Mouse (Mus musculus) hindbrain, postnatal 0 days (tissue): ENCODE data around the gene Capns1. TPM values are rescaled to one million over a fixed set of nuclear protein-coding genes. Genes with fewer than 3 reads are reported as not detected.
A peak's percentile ranks its signal among the peaks of the same experiment; 100 is the strongest.

ENCODE experiments used
- ATAC-seq: fragments of 200-750 bp; cut with Nextera tagmentation; 2 replicates; pipeline ENCODE4 v1.8.0; 2017; ENCODE audit warnings: mild to moderate bottlenecking, moderate TSS enrichment, moderate library complexity
- DNase-seq: peaks from one replicate; pipeline ENCODE4 v3.0.0-alpha.2; 2015; ENCODE audit warnings: low spot score
- H3K27ac ChIP-seq: fragments of 300-500 bp; sonication (generic); 2 replicates; pipeline ENCODE4 v1.5.1; 2014; ENCODE audit warnings: mild to moderate bottlenecking
- H3K27me3 ChIP-seq: fragments of 300-500 bp; sonication (generic); 2 replicates; pipeline ENCODE4 v1.6.1; 2014; ENCODE audit warnings: low read length, mixed read lengths; ENCODE audit not compliant: insufficient read depth
- H3K36me3 ChIP-seq: fragments of 300-500 bp; sonication (generic); 2 replicates; pipeline ENCODE4 v1.6.1; 2014; ENCODE audit warnings: low read length, mixed read lengths; ENCODE audit not compliant: insufficient read depth
- H3K4me1 ChIP-seq: fragments of 300-500 bp; sonication (generic); 2 replicates; pipeline ENCODE4 v1.6.1; 2014; ENCODE audit warnings: antibody characterized with exemption, low read length, mixed read lengths; ENCODE audit not compliant: insufficient read depth
- H3K4me2 ChIP-seq: fragments of 300-500 bp; sonication (generic); 2 replicates; pipeline ENCODE4 v1.6.1; 2014; ENCODE audit warnings: low read depth, mild to moderate bottlenecking, low read length, moderate library complexity, mixed read lengths
- H3K4me3 ChIP-seq: fragments of 300-500 bp; sonication (generic); 2 replicates; pipeline ENCODE4 v1.5.1; 2014; ENCODE audit warnings: low read length
- H3K9ac ChIP-seq: fragments of 300-500 bp; sonication (generic); replicated peaks from 2 replicates; pipeline ENCODE4 v1.6.1; 2014; ENCODE audit warnings: mild to moderate bottlenecking, low read length, moderate library complexity, mixed read lengths
- H3K9me3 ChIP-seq: fragments of 300-500 bp; sonication (generic); 2 replicates; pipeline ENCODE4 v1.6.1; 2016; ENCODE audit warnings: low read length, mixed read lengths
- CTCF ChIP-seq: IDR thresholded peaks from 2 replicates; pipeline ENCODE4 v1.5.1; 2016; ENCODE audit warnings: antibody characterized with exemption, control low read depth, low read depth
- WGBS: fragments of 180-500 bp; shearing (Covaris S2); extraction: QIAGEN DNeasy Blood & Tissue Kit; methylation state at CpG from one replicate; pipeline ENCODE4 v1.1.7; 2014; 5-methylcytosine and 5-hydroxymethylcytosine counted together
- polyA plus RNA-seq: library from polyadenylated mRNA; unstranded; fragments of >200 nt; fragmentation: Nextera tagmentation; extraction: Ambion mirVana; gene quantifications from 2 replicates; pipeline ENCODE4 v1.2.1, GENCODE M21; 2015
- total RNA-seq: library from RNA; depleted of rRNA; stranded (reverse); fragments of >200 nt; gene quantifications from 2 replicates; pipeline ENCODE4 v1.2.3, GENCODE M21; 2014; rRNA removed

The Capns1 gene
- total and polyA plus RNA-seq, 2 experiments from 2014 or later = 84.6 to 289 TPM

DNA sequence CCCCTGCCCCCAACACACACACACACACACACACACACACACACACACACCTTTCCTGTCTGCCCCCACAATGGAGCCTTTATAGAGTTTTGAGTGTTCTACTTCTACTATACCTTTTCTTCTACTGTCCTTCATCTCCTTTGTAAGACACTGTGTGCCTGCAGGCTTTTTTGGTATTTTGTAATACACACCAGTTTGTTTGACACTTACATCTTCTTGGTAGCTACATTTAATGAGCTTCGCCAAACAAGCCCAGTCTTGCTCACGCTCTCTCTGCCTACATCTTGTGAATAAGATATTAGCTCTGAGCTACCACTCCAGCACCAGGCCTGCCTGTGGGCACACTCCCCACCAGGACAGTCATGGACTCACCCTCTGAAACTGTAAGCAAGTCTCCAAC lies 33.9 kb downstream of the Capns1 start:
- peaks cover 7% of the 10 kb centered on the region; the same call in 1 of the 2 replicates for H3K4me1 ChIP-seq
- no peak overlapping the region for H3K9ac ChIP-seq
- WGBS = 97% methylated on average over 2 of the region's 2 CpGs
- H3K4me2 ChIP-seq = no peak overlapping the region
- peaks cover 14% of the 10 kb centered on the region for H3K9me3 ChIP-seq
- DNase-seq (no peak), ATAC-seq (no peak)
- no peaks in the 10 kb centered on the region for H3K27me3 ChIP-seq
- peaks cover 33% of the 10 kb centered on the region for H3K36me3 ChIP-seq
- TF ChIP-seq CTCF = no peak
- H3K4me3 ChIP-seq = no peak overlapping the region
- H3K27ac ChIP-seq = no peak overlapping the region

DNA sequence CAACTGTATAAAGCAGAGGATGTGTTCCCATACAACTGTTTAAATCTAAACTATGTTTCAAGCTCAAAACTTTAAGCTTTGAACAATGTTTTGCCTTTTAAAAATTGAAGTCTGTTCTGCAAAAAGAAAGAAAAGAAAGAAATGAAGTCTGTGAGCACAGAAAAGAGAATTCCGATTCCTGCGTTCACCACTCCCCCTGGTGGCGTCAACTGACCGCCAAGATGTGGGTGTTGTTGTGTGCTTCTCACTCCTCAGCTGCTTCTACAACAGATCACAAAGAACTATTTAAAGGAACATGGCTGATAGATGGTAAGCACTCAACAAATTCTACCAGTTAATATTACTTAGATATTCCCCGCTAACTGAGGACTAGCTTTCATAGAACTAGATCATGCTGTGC lies 35.5 kb downstream of the Capns1 start:
- Histone ChIP-seq H3K9ac (no peak overlapping the region), H3K36me3 (peaks cover 47% of the 10 kb centered on the region), H3K9me3 (peaks cover 14% of the 10 kb centered on the region), H3K27ac (no peak overlapping the region), H3K4me2 (no peak overlapping the region), H3K4me3 (no peak overlapping the region), H3K4me1 (peaks cover 6% of the 10 kb centered on the region; the same call in 1 of the 2 replicates), H3K27me3 (no peaks in the 10 kb centered on the region)
- ATAC-seq = no peak
- TF ChIP-seq CTCF = 0 out of 2 replicates have a peak, but pooled peaks have one; percentile 16
- no peak for DNase-seq
- 97% methylated on average over 5 of the region's 5 CpGs for WGBS

DNA sequence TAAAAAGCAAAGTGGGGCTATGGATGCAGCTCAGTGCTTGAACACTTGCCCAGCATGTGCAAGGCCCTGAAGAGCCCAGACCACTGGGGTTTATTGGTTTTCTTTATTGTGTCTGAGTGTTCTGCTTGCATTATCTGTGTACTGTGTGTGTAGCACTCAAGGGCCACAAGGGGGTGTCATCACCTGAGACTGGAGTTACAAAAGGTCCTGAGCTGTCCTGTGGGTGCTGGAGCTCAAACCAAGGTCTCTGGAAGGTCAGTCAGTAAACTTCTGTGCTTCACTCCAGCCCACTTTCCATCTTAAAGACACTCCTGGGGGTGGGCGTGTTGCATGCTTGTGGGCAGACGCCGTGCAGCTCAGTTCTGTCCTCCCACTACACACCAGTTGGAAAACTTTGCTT lies 43.1 kb downstream of the Capns1 start:
- peaks cover 41% of the 10 kb centered on the region for H3K9me3 ChIP-seq
- H3K4me3 ChIP-seq = no peak overlapping the region
- no peak for TF ChIP-seq CTCF
- DNase-seq (no peak), ATAC-seq (no peak)
- no peaks in the 10 kb centered on the region for H3K4me1 ChIP-seq
- 99% methylated on average over 3 of the region's 3 CpGs for WGBS
- no peak overlapping the region for H3K9ac ChIP-seq
- H3K27ac ChIP-seq = no peak overlapping the region
- H3K36me3 ChIP-seq = peaks cover 23% of the 10 kb centered on the region
- H3K4me2 ChIP-seq = no peak overlapping the region
- no peaks in the 10 kb centered on the region for H3K27me3 ChIP-seq

DNA sequence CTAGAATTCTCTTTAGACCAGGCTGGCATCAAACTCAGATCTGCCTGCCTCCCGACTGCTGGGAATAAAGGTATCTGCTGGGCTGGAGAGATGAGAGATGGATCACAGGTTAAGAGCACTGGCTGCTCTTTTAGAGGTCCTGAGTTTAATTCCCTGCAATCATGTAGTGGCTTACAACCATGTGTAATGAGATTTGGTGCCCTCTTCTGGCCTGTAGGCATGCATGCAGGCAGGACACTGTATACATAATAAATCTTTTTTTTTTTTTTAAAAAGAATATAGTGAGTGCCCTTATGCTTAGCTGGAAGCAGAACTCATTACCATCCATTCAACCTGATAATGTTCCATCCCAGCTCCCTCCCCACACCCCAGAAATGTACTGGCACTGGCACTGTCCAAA lies 44.6 kb downstream of the Capns1 start:
- Histone ChIP-seq H3K9ac (no peak overlapping the region), H3K27me3 (no peaks in the 10 kb centered on the region), H3K4me1 (no peaks in the 10 kb centered on the region), H3K36me3 (peaks cover 11% of the 10 kb centered on the region; the same call in 1 of the 2 replicates), H3K4me3 (no peak overlapping the region), H3K9me3 (peaks cover 42% of the 10 kb centered on the region), H3K4me2 (no peak overlapping the region), H3K27ac (no peak overlapping the region)
- DNase-seq (no peak), ATAC-seq (no peak)
- TF ChIP-seq CTCF = no peak
- WGBS = 90% methylated on average over 1 of the region's 1 CpGs

DNA sequence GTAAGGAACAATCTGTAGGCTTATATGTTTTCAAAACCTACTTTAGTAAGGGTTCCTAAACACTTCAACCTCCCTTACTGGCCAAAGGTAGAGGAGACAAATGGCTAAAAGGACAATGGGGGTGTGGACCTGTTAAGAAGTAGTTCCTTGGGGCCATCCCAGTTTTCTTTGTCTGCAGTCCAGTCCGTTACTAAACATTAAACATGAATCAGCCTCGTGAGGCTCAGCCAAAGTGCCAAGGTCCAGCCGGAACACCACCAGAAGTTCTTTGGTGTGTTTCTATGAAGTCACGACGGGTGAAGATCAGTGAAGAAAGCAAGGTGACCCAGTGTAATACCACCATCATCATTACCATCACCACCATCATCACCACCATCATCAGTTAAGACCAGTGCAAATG lies 51.6 kb downstream of the Capns1 start:
- H3K4me2 ChIP-seq = no peak overlapping the region
- H3K36me3 ChIP-seq = no peaks in the 10 kb centered on the region; the same call in 1 of the 2 replicates
- H3K27ac ChIP-seq = no peak overlapping the region
- DNase-seq = no peak
- no peaks in the 10 kb centered on the region for H3K27me3 ChIP-seq
- H3K9me3 ChIP-seq = peaks cover 13% of the 10 kb centered on the region
- H3K4me3 ChIP-seq = no peak overlapping the region
- ATAC-seq = no peak
- TF ChIP-seq CTCF = no peak
- no peak overlapping the region for H3K9ac ChIP-seq
- H3K4me1 ChIP-seq = no peaks in the 10 kb centered on the region
- 97% methylated on average over 5 of the region's 5 CpGs for WGBS

DNA sequence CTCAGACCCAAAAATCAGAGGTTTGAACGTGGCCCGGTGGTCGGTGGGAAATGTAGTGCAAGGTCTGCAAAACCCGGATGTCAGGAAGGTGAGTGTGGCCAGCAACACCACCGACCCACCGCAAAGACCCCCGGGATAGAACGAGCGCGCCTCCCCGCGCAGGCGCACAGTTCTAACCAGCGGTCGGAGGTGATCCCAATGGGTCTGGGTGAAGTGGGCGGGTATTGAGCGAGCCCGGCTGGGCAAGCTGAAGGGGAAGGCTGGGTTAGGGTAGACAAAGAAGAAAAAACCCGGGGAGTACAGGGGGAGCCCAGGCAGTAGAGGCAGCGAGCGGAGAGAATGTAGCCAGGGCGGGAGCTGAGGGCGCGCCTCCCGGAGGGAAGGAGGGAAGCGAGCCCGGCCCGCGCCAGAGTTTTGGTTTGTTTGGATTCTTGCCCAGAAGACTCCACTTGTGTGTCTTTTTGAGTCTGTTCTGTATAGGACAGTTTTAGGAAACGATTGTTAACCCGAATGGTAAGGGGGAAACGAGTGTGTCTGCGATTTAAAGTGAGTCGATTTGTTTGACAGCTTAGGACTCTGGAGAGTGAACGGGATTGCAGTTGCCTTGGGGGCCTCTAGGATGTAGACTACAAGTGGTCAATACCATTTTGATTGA lies 54.9 kb downstream of the Capns1 start:
- H3K4me1 ChIP-seq = no peaks in the 10 kb centered on the region
- peak; percentile 97 for ATAC-seq
- WGBS = 2% methylated on average over 35 of the region's 35 CpGs

DNA sequence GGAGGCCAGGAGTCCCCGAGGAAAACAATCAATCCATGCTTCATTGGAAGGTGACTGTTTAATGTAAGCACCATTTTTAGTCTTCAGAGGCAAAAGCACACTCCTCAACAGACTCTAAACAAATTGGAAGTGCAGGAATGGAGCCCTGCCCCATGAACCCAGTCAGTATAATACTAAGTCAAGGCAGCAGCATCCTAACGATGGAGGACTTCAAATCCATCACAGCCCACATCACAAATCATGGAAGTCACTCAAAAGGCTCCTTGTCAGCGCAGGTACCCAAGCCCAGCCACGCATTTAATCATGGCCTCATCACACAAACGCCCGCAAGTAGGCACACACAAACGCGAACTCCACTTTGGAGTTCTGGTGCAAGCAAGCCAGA lies 55.4 kb downstream of the Capns1 start:
- Histone ChIP-seq H3K36me3 (no peaks in the 10 kb centered on the region), H3K4me2 (peak overlapping the region; percentile 67), H3K27ac (peak overlapping the region; percentile 64), H3K9ac (peak overlapping the region; percentile 29), H3K9me3 (no peaks in the 10 kb centered on the region), H3K4me3 (peak overlapping the region; percentile 43), H3K27me3 (no peaks in the 10 kb centered on the region), H3K4me1 (no peaks in the 10 kb centered on the region)
- TF ChIP-seq CTCF = no peak
- DNase-seq = no peak
- WGBS = 11% methylated on average over 8 of the region's 8 CpGs
- ATAC-seq = no peak; the same call in 1 of the 2 replicates

More for the DNA sequence above, 54.9 kb downstream of the Capns1 start:
- Histone ChIP-seq H3K27ac (peak overlapping the region; percentile 64), H3K9me3 (no peaks in the 10 kb centered on the region), H3K4me2 (peak overlapping the region; percentile 67), H3K9ac (peak overlapping the region; percentile 29), H3K27me3 (no peaks in the 10 kb centered on the region), H3K4me3 (peak overlapping the region; percentile 43), H3K36me3 (no peaks in the 10 kb centered on the region)
- peak; percentile 22; the same call in 1 of the 2 replicates for TF ChIP-seq CTCF
- peak; percentile 94 for DNase-seq

Other genes with a start within 250 kb of the Capns1 start
- 7.9 and 10.1 TPM in 2 replicates for gene Zfp74, start 244.7 kb downstream of the Capns1 start, total RNA-seq
- 13.1 and 14.6 TPM in 2 replicates for gene Zfp74, start 244.7 kb downstream of the Capns1 start, polyA plus RNA-seq
- gene Zfp568, start 214.9 kb downstream of the Capns1 start, total RNA-seq = 6.4 and 6.7 TPM in 2 replicates
- 2.8 and 3.5 TPM in 2 replicates for gene Zfp568, start 214.9 kb downstream of the Capns1 start, polyA plus RNA-seq
- gene Zfp14, start 147.4 kb downstream of the Capns1 start, total RNA-seq = 8.4 and 10.1 TPM in 2 replicates
- gene Zfp14, start 147.4 kb downstream of the Capns1 start, polyA plus RNA-seq = 5.9 and 6.7 TPM in 2 replicates
- 2.8 and 5.4 TPM in 2 replicates for gene Zfp82, start 125.9 kb downstream of the Capns1 start, total RNA-seq
- 4.0 and 4.2 TPM in 2 replicates for gene Zfp82, start 125.9 kb downstream of the Capns1 start, polyA plus RNA-seq
- gene Gm26920, start 108.4 kb downstream of the Capns1 start, total RNA-seq = not detected in 2 replicates
- 1.6 and 2.5 TPM in 2 replicates for gene Gm26920, start 108.4 kb downstream of the Capns1 start, polyA plus RNA-seq
- gene Zfp566, start 108.3 kb downstream of the Capns1 start, total RNA-seq = 2.3 and 2.8 TPM in 2 replicates
- gene Zfp566, start 108.3 kb downstream of the Capns1 start, polyA plus RNA-seq = 13.7 and 15.5 TPM in 2 replicates
- 26.8 and 27.4 TPM in 2 replicates for gene Zfp260, start 104.0 kb downstream of the Capns1 start, total RNA-seq
- 47.7 and 49.4 TPM in 2 replicates for gene Zfp260, start 104.0 kb downstream of the Capns1 start, polyA plus RNA-seq
- gene Zfp382, start 76.9 kb downstream of the Capns1 start, total RNA-seq = 7.5 and 12.7 TPM in 2 replicates
- gene Zfp382, start 76.9 kb downstream of the Capns1 start, polyA plus RNA-seq = 11.9 and 13.2 TPM in 2 replicates
- gene Zfp146, start 29.1 kb downstream of the Capns1 start, total RNA-seq = 40.6 and 46.4 TPM in 2 replicates
- 10.0 and 10.2 TPM in 2 replicates for gene Zfp146, start 29.1 kb downstream of the Capns1 start, polyA plus RNA-seq
- gene Cox7a1, start 14.7 kb downstream of the Capns1 start, total RNA-seq = not detected in 2 replicates
- gene Cox7a1, start 14.7 kb downstream of the Capns1 start, polyA plus RNA-seq = 8.1 and 9.7 TPM in 2 replicates
- gene Polr2i, start 33.1 kb upstream of the Capns1 start, total RNA-seq = 65.9 and 98.4 TPM in 2 replicates
- gene Polr2i, start 33.1 kb upstream of the Capns1 start, polyA plus RNA-seq = 177 and 189 TPM in 2 replicates
- 123 and 129 TPM in 2 replicates for gene Tbcb, start 33.5 kb upstream of the Capns1 start, total RNA-seq
- gene Tbcb, start 33.5 kb upstream of the Capns1 start, polyA plus RNA-seq = 466 and 473 TPM in 2 replicates
- gene Ovol3, start 36.9 kb upstream of the Capns1 start, total RNA-seq = not detected in 2 replicates
- gene Ovol3, start 36.9 kb upstream of the Capns1 start, polyA plus RNA-seq = not detected in 2 replicates
- gene Thap8, start 81.3 kb upstream of the Capns1 start, total RNA-seq = 1.0 TPM in 1 of 2 replicates, not detected in the other
- gene Thap8, start 81.3 kb upstream of the Capns1 start, polyA plus RNA-seq = 0.52 and 0.76 TPM in 2 replicates
- gene Wdr62, start 81.6 kb upstream of the Capns1 start, total RNA-seq = 4.3 and 7.0 TPM in 2 replicates
- 3.7 and 4.0 TPM in 2 replicates for gene Wdr62, start 81.6 kb upstream of the Capns1 start, polyA plus RNA-seq
- gene Clip3, start 92.9 kb upstream of the Capns1 start, total RNA-seq = 144 and 172 TPM in 2 replicates
- 106 and 118 TPM in 2 replicates for gene Clip3, start 92.9 kb upstream of the Capns1 start, polyA plus RNA-seq
- 75.4 and 116 TPM in 2 replicates for gene Alkbh6, start 109.9 kb upstream of the Capns1 start, total RNA-seq
- 129 and 131 TPM in 2 replicates for gene Alkbh6, start 109.9 kb upstream of the Capns1 start, polyA plus RNA-seq
- gene Syne4, start 116.0 kb upstream of the Capns1 start, total RNA-seq = 13.2 and 16.5 TPM in 2 replicates
- 11.4 and 12.6 TPM in 2 replicates for gene Syne4, start 116.0 kb upstream of the Capns1 start, polyA plus RNA-seq
- 1.8 TPM in 1 of 2 replicates, not detected in the other for gene E130208F15Rik, start 122.9 kb upstream of the Capns1 start, total RNA-seq
- 0.79 TPM in 1 of 2 replicates, not detected in the other for gene E130208F15Rik, start 122.9 kb upstream of the Capns1 start, polyA plus RNA-seq
- 12.9 and 14.7 TPM in 2 replicates for gene Sdhaf1, start 125.1 kb upstream of the Capns1 start, total RNA-seq
- gene Sdhaf1, start 125.1 kb upstream of the Capns1 start, polyA plus RNA-seq = 17.8 and 19.3 TPM in 2 replicates
- gene Lrfn3, start 164.0 kb upstream of the Capns1 start, total RNA-seq = 45.9 and 47.4 TPM in 2 replicates
- 17.5 and 18.1 TPM in 2 replicates for gene Lrfn3, start 164.0 kb upstream of the Capns1 start, polyA plus RNA-seq
- gene Tyrobp, start 214.9 kb upstream of the Capns1 start, total RNA-seq = 37.3 and 59.9 TPM in 2 replicates
- 50.3 and 56.1 TPM in 2 replicates for gene Tyrobp, start 214.9 kb upstream of the Capns1 start, polyA plus RNA-seq
- gene Hcst, start 221.0 kb upstream of the Capns1 start, total RNA-seq = not detected in 2 replicates
- 0.84 and 1.0 TPM in 2 replicates for gene Hcst, start 221.0 kb upstream of the Capns1 start, polyA plus RNA-seq
- 1.9 and 3.7 TPM in 2 replicates for gene Nfkbid, start 222.9 kb upstream of the Capns1 start, total RNA-seq
- 2.1 TPM in 2 replicates for gene Nfkbid, start 222.9 kb upstream of the Capns1 start, polyA plus RNA-seq
- gene Aplp1, start 246.7 kb upstream of the Capns1 start, total RNA-seq = 840 and 852 TPM in 2 replicates
- gene Aplp1, start 246.7 kb upstream of the Capns1 start, polyA plus RNA-seq = 617 and 682 TPM in 2 replicates